Mouse (Mus musculus) kidney, postnatal 14 days (tissue): ENCODE measurements around the gene Prtg.

Experiments used
- DNase-seq: peaks from one replicate; pipeline ENCODE4 v3.0.0; 2022; ENCODE audit warnings: mixed read lengths

Prtg gene

DNA sequence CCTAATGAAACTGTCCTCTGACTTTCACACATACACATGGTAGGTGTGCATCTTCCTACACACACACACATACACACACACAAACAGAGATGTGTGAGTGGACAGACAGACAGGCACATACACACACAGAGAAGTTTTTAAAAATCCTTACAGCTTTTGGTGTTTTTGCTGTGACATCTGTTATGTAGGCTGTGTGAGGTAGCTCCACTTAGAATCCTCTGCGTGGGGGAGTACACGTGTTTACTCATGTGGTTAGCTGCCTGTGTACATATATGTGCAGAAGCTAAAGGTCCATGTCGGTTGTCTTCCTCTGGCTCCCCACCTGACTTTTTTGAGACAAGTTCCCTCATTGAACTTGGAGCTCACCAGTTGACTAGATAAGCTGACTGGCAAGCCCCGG is 56.3 kb downstream of the Prtg start:
- no peak for DNase-seq

DNA sequence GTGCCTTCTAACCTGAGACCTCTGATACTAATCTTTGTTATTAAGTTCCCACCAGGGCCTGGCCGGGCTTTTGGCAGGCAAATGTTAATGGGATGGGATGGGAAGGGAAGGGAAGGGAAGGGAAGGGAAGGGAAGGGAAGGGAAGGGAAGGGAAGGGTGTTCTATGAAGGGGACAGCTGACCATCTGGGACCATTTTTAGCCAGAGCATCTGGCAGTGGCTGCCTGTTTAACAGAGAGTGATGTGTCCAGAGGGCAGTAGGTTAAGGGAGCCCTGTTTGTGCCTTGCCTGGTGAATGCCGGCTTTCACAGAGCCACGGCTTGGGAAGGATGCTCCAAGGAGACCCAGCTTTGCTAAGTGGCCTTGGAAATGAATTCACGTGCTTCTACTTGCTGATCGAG is 57.1 kb downstream of the Prtg start:
- DNase-seq = no peak

DNA sequence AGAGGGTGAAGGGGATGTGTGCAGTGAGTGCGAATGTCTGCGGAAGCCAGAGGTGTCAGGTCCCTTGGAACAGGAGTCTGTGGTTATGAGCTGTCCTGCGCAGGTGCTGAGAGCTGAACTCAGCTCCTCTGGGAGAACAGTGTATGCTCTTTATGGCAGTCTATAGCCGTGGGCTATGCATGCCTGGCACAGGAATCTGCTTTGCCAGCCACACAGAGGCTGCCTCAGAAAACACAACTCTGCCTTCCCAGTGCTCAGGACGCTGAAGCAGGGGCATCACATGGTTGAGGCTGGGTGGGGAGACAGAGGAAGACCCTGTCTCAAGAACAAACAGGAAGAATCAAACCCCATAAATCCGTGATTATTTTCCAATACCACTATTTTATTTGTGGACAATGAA is 60.8 kb downstream of the Prtg start:
- DNase-seq = no peak

GRCm38 (mm10) chr9:72868774-72869173 is 62.1 kb downstream of the Prtg start:
- DNase-seq = no peak

GRCm38 (mm10) chr9:72871506-72872297 is 65.0 kb downstream of the Prtg start:
- no peak for DNase-seq

- no peak for DNase-seq
Measured at GRCm38 (mm10) chr9:72872298-72873130, 65.8 kb downstream of the Prtg start.

GRCm38 (mm10) chr9:72875878-72876277 is 69.2 kb downstream of the Prtg start:
- DNase-seq = no peak

- DNase-seq = no peak
Measured at GRCm38 (mm10) chr9:72877905-72878304, 71.2 kb downstream of the Prtg start.

DNA sequence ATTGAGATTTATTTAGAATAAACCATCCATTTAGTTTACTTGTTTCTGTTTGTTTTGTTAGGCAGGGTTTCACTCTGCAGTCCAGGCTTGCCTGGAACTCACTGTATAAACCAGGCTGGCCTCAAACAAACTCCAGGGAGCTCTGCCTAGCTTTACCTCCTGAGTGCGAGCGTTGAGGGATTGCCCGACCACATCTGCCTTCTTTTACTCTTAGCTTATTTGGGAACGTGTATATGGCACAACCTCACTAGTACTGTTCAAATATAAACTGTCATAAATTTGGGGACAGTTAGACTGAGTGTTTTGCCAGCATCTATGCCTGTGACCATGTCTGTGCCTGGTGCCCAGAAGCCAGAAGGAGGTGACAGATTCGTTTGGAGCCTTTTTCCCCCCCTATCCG is 72.0 kb downstream of the Prtg start:
- DNase-seq = no peak

GRCm38 (mm10) chr9:72879601-72880000 is 72.9 kb downstream of the Prtg start:
- no peak for DNase-seq

GRCm38 (mm10) chr9:72880225-72880960 is 73.7 kb downstream of the Prtg start:
- DNase-seq = peak; percentile 55

DNA sequence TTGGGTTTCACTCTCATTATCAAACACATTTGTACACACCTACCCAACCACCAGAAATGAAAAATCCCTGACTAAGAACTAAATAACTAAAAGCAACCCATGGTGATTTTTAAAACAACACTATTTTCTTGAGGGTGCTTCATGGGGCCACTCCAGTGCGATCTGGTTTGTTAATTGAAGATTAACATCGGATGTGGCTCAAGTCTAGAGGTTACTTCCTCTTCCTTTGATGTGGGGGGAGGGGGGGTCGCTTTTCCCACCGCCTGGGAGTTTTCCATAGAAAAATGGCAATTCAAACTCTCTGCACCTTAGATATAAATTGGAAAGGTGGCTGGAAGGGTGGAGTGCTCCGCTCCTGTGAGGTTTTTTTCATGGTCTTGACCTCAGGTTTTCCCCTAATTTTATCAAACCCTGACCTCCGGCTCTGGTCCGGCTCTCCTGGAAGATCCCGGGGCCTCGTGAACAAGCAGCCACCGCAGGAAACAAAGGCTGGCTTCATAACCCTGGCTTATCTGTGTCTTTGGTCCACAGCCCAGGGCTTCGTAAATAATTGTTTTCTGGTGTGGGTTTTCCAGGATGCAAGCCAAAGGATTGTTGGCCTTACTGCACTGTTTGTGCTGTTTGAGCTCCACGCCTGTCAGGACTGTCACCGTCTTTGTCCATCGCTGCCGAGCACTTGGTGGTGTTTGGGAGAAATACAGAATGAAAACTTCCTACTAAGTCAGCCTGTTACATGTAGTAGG is 74.5 kb downstream of the Prtg start:
- peak; percentile 83 for DNase-seq

GRCm38 (mm10) chr9:72883940-72884339 is 77.3 kb downstream of the Prtg start:
- peak; percentile 61 for DNase-seq

DNA sequence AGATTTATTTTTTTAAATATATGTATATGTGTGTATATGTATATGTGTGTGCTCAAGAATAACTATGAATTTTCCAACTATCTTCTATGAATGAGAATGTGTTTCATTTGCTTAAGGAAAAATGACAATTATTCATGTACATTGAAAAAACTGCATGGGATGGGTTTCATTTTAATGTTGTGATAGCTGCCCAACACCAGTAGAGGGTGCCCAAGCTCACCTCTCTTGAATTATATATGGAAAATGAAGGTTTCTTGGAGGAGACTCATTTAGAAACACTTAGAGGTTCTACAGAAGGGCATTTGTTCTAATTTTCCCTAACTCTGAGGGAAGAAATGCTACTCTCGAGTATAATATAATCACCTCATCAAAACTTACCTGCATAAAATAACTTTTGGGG is 83.1 kb downstream of the Prtg start:
- no peak for DNase-seq

- DNase-seq = no peak
Measured at GRCm38 (mm10) chr9:72890499-72891085, 83.9 kb downstream of the Prtg start.

DNA sequence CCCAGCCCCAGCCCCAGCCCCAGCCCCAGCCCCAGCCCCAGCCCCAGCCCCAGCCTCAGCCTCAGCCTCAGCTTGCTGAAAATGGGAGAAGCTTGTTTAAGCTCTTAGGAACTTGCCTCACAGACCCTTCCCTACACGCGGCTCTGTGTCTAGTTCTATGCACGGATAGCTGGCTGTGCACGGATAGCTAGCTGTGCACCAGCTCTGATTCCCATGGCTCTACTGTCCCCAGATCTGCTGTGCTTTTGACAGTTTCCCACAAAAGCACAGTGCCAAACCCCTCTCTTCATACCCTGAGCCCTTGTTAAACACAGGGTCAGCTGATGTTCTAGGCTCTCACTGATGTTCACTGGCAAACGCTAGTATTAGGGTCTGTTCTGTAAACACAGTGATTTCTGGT is 86.1 kb downstream of the Prtg start:
- no peak for DNase-seq

GRCm38 (mm10) chr9:72894796-72895352 is 88.2 kb downstream of the Prtg start:
- DNase-seq = no peak

DNA sequence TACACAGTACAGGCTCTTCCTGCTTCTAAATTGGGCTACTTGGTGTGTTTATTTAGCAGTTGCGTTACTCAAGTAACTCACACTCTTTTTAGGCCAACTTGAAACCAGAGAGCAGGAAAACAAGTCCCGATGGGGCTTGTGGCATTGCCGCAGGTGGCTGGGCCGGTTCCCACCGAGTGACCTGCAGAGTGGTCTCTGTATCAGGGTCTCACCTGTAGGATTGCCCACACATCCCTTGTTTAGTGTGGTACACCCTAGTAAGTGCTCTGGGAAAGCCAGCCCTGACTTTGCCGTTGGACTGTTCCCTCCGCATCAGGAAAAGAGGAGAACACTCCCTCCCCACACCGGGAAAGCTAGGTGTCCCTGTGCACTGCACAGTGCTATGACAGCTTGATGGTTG is 95.4 kb downstream of the Prtg start:
- DNase-seq = no peak

DNA sequence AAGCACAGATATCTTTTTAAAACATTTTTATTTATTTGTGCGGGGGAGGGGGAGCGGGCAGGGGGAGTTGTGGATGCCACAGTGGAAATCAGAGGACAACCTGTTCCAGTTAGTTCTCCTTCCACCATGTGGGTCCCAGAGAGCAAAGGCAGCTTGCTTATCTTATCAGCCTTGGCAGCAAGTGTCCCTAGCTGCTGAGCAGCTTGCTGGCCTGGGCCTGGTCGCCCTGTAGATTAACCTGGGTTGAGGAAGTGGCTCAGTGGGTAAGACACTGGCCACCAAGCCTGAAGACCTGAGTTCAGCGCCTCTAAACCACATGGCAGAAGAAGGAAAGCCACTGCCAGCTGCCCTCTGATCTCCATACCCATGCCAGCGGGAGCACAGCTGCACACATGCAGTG is 95.9 kb downstream of the Prtg start:
- DNase-seq = no peak

DNA sequence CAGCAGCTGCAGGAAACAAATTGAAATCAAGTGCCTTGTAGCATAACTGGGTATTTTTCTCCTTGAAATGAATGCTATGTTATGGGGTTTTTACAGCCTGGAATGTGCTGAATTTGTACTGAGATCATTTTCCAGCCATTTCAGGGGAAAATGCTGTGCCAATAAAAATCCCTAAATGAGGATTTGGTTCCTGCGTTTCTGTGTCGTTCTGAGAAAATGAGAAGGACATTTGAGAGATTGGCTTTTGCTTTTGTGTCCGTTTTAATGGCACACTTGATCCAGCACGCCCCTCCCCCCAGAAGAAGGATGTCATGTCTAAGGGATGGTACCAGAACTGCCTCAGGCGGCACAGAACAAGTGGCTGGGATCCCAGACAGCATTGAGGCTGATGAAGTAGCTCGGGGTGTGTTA is 100.0 kb downstream of the Prtg start:
- DNase-seq = no peak

GRCm38 (mm10) chr9:72911381-72911780 is 104.7 kb downstream of the Prtg start:
- DNase-seq = no peak

DNA sequence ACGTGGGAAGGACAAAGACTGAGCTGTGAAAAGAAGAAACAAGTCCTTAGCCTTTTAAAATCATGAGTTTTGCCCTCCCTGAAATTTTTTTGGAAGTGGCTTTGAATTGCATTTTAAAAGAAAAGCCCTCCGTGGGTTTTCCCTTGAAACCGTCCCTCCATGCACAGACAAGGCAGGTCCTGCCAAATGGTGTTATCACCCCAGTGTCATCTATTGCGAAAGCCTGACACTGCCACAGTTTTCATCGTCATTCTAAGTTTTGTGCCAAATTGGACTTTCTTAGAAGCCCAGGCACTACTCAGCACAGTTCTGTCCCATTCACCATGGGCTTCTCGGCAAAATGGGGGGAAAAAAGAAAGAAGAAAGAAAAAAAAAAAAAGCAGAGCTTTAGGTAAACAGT is 106.9 kb downstream of the Prtg start:
- no peak for DNase-seq
